Mouse (Mus musculus) thymus, adult 2 months (tissue): ENCODE results near the gene Tectb. TPM values are rescaled to one million over a fixed set of nuclear protein-coding genes. Genes with fewer than 3 reads are reported as not detected.

Experiments used
- DNase-seq: peaks from one replicate; pipeline ENCODE4 v3.0.0; 2021
- H3K27ac ChIP-seq: fragments of 200-500 bp; 2 replicates; pipeline ENCODE4 v1.5.1; 2012; ENCODE audit warnings: low read length, control low read depth; ENCODE audit not compliant: control insufficient read depth, insufficient read depth
- H3K27me3 ChIP-seq: fragments of 200-500 bp; 2 replicates; pipeline ENCODE4 v1.6.1; 2012; ENCODE audit warnings: mild to moderate bottlenecking, low read length, moderate library complexity, mixed read lengths; ENCODE audit not compliant: control insufficient read depth, insufficient read depth
- H3K36me3 ChIP-seq: fragments of 200-500 bp; 2 replicates; pipeline ENCODE4 v1.6.1; 2012; ENCODE audit warnings: mild to moderate bottlenecking, low read length, moderate library complexity; ENCODE audit not compliant: control insufficient read depth, insufficient read depth
- H3K4me1 ChIP-seq: fragments of 200-500 bp; replicated peaks from 2 replicates; pipeline ENCODE4 v1.6.1; 2012; ENCODE audit warnings: low read length; ENCODE audit not compliant: control insufficient read depth, insufficient read depth
- H3K4me3 ChIP-seq: fragments of 200-500 bp; 2 replicates; pipeline ENCODE4 v1.5.1; 2012; ENCODE audit warnings: mild to moderate bottlenecking, low read length, control low read depth, moderate library complexity; ENCODE audit not compliant: control insufficient read depth, insufficient read depth
- CTCF ChIP-seq: fragments of 200-500 bp; IDR thresholded peaks from 2 replicates; pipeline ENCODE4 v1.5.1; 2012; ENCODE audit warnings: mild to moderate bottlenecking, control low read depth, low read length, moderate library complexity, borderline replicate concordance; ENCODE audit not compliant: control insufficient read depth, poor library complexity, insufficient read depth; ENCODE audit errors: extremely low read depth
- POLR2A ChIP-seq: fragments of 200-500 bp; IDR thresholded peaks from 2 replicates; pipeline ENCODE4 v1.6.1; 2012; ENCODE audit warnings: mild to moderate bottlenecking, low read length, control low read depth, moderate library complexity; ENCODE audit not compliant: control insufficient read depth, poor library complexity, insufficient read depth; ENCODE audit errors: extremely low read depth
- WGBS: fragments of 180-500 bp; shearing (Covaris S2); methylation state at CpG from one replicate; pipeline ENCODE4 v1.1.7; 2018; 5-methylcytosine and 5-hydroxymethylcytosine counted together
- polyA plus RNA-seq: library from polyadenylated mRNA; depleted of rRNA; stranded (reverse); fragments of >200 nt; gene quantifications from 2 replicates; pipeline ENCODE4 v1.2.3, GENCODE M21; 2012

Gene Tectb
- polyA plus RNA-seq, 1 experiment, result 0.12 TPM

DNA sequence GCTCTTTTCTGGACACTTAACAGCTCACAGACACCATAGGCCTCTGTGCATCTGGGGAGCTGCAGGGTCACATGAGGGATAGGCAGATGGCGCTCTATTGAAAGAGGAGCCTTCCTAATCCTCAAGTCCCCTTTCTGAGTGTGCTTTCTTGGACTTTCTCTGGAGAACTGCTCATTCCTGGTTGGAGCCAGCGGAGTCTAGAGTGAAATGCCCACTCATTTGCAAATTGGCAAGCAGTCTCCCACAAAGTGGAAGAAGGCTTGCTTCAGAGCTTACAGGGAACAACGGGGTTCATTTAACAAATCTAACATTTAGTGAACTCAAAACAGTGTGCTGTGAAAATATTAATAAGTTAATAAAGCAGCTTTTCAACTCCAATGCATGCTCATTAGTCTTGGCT is 3.4 kb upstream of the Tectb start:
- TF ChIP-seq CTCF, result no peak
- no peak for TF ChIP-seq POLR2A
- H3K4me3 ChIP-seq, result no peak overlapping the region
- WGBS, result 97% methylated on average over 3 of the region's 3 CpGs
- H3K27ac ChIP-seq, result no peak overlapping the region
- H3K36me3 ChIP-seq, result no peaks in the 10 kb centered on the region
- no peak for DNase-seq
- no peaks in the 10 kb centered on the region for H3K4me1 ChIP-seq
- no peaks in the 10 kb centered on the region for H3K27me3 ChIP-seq

GRCm38 (mm10) chr19:55184442-55184841 is 3.9 kb downstream of the Tectb start:
- no peak for DNase-seq
- 85% methylated on average over 7 of the region's 7 CpGs for WGBS
- Histone ChIP-seq H3K4me1 (no peaks in the 10 kb centered on the region), H3K36me3 (no peaks in the 10 kb centered on the region), H3K27ac (no peak overlapping the region), H3K4me3 (no peak overlapping the region), H3K27me3 (no peaks in the 10 kb centered on the region)
- no peak for TF ChIP-seq CTCF
- no peak for TF ChIP-seq POLR2A

GRCm38 (mm10) chr19:55185074-55185473 is 4.5 kb downstream of the Tectb start:
- TF ChIP-seq POLR2A (no peak), CTCF (no peak)
- Histone ChIP-seq H3K36me3 (no peaks in the 10 kb centered on the region), H3K4me1 (no peaks in the 10 kb centered on the region), H3K27me3 (no peaks in the 10 kb centered on the region), H3K27ac (no peak overlapping the region), H3K4me3 (no peak overlapping the region)
- WGBS, result 93% methylated on average over 7 of the region's 7 CpGs
- no peak for DNase-seq

DNA sequence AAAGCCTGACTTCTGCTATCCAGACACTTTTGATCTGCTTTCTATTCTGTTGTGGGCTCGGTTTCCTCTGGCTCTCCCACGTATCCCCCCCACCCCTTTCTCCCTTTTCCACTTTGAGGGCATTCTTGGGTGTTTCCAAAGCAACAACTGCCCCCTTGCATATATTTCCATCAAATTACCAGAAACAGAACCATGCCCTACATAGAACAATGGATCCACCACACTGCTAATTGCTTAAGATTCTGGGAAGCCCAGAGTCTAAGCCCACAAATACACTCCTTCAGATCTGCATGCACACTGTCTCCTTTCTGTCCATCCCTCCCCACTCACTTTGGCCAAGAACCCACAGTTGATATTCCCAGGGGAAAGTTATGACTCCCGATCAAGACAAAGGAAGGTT is 5.1 kb downstream of the Tectb start:
- H3K36me3 ChIP-seq, result no peaks in the 10 kb centered on the region
- H3K27me3 ChIP-seq, result no peaks in the 10 kb centered on the region
- TF ChIP-seq CTCF (no peak), POLR2A (no peak)
- no peak overlapping the region for H3K4me3 ChIP-seq
- H3K4me1 ChIP-seq, result no peaks in the 10 kb centered on the region
- H3K27ac ChIP-seq, result no peak overlapping the region
- 77% methylated on average over 3 of the region's 3 CpGs for WGBS
- DNase-seq, result no peak

DNA sequence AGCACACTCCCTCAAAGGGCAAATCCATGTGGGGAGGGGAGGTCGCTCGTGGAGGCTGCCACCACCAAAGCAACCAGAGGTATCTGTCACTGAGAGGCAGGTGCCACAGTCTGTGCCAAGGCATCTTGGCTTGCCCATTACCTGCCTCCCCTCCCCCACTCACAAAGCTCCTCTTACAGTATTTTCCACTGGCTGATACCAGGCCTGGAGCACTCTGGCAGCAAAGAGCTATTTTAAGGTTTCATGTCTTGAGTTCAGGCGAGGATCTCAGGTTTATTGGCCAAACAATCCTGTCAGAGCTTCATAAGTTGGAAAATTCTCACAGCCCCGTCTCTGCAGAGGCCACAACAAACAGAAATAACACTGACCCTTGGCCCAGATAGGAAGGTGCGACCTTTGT is 9.5 kb downstream of the Tectb start:
- Histone ChIP-seq H3K27me3 (no peaks in the 10 kb centered on the region), H3K27ac (no peak overlapping the region), H3K36me3 (no peaks in the 10 kb centered on the region), H3K4me1 (no peaks in the 10 kb centered on the region), H3K4me3 (no peak overlapping the region)
- DNase-seq, result no peak
- WGBS, result 84% methylated on average over 5 of the region's 5 CpGs
- no peak for TF ChIP-seq POLR2A
- no peak for TF ChIP-seq CTCF

DNA sequence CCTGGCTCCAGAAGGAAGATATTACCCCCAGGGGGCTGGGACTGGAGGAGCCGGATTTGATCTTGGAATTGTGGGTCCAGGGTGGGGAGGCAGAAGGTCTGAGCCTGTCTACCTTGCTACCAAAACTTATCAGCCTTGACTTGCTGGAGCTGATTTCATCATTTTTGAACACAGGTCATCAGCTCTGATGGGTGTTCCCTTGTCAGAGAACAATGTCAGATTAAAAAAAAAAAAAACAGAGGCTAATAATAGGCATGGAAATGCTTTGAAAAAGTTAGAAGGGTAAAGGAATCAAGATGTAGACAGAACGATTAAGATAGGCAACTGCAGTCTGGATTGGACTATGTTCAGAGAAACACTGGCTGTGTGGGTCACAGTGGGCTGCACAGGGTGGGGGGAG is 11.1 kb downstream of the Tectb start:
- no peak for DNase-seq
- WGBS, result 68% methylated on average over 2 of the region's 2 CpGs
- H3K4me3 ChIP-seq, result no peak overlapping the region
- H3K27ac ChIP-seq, result no peak overlapping the region
- H3K4me1 ChIP-seq, result no peaks in the 10 kb centered on the region
- H3K36me3 ChIP-seq, result no peaks in the 10 kb centered on the region
- H3K27me3 ChIP-seq, result no peaks in the 10 kb centered on the region
- no peak for TF ChIP-seq POLR2A
- TF ChIP-seq CTCF, result no peak

DNA sequence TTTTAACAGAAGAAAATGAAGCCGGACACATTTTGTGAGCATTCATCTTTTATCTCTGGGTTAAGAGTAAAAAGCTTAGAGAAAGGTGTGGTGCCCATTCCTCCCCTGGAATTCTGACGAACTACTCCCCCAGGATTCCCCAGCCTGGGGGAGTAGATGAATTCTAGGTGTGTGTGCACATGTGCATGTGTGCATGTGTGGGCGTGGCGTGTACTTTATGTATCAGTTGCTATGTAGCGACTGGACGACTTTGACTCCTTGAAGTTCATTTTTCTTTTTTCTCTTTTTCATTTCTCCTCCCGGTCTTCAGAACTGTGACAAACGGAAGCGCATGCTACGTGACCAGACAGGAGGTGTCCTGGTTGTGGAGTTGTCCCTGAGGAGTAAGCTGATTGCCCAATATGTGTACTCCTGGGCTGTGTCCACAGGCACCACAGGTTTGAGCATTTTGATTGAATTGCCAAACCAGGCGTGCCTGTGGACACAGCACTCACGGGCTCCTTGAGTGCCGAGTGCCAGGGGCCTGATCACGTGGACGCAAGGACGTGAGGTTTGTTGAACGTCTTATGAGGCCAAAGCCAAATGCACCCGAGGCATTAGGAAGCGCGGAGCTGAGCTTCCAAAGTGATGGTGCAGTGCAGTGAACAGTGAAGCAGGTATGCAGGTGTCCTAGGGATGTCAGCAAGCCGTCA is 11.9 kb downstream of the Tectb start:
- DNase-seq, result no peak
- Histone ChIP-seq H3K27ac (no peak overlapping the region), H3K36me3 (no peaks in the 10 kb centered on the region), H3K4me3 (no peak overlapping the region), H3K27me3 (no peaks in the 10 kb centered on the region), H3K4me1 (no peaks in the 10 kb centered on the region)
- TF ChIP-seq CTCF (no peak), POLR2A (no peak)
- WGBS, result 92% methylated on average over 21 of the region's 21 CpGs
